In genomic region chr5:35985611-35986010, GRCm38 (mm10) we compare ENCODE assay signal across 19 mouse cellular contexts.
DNase-seq lines count a peak whose midpoint lies in the region; ATAC-seq lines count a peak whose summit lies in the region.
"Had no signal": no experiment of that assay in that cellular context is flagged by ENCODE, and none has a peak within 500 bp of the region (broad histone marks: within the 10 kb centered on the region; RNA-seq: fewer than 3 reads in every experiment).

No protein-coding gene starts in this region.

- no peaks in the 10 kb centered on the region for H3K27me3 ChIP-seq in heart, embryonic 15.5 days
- H3K27me3 ChIP-seq: CH12.LX; hindbrain, embryonic 15.5 days; limb, embryonic 12.5 days; liver, embryonic 15.5 days had no signal

- H3K9me3 ChIP-seq in heart, embryonic 15.5 days (replicated peaks), result no peaks in the 10 kb centered on the region
- H3K9me3 ChIP-seq: hindbrain, embryonic 15.5 days; limb, embryonic 12.5 days; liver, embryonic 15.5 days had no signal

- intact Hi-C loops in heart, postnatal 36 days (cut with DNase I), result no loop called here

- peaks cover 24% of the 10 kb centered on the region for H3K4me1 ChIP-seq in heart, embryonic 15.5 days (replicated peaks)
- H3K4me1 ChIP-seq: limb, embryonic 12.5 days; liver, embryonic 15.5 days had no signal

- H3K27ac ChIP-seq in heart, embryonic 15.5 days, result peak overlapping the region; percentile 83
- H3K27ac ChIP-seq: hindbrain, embryonic 15.5 days; limb, embryonic 12.5 days; liver, embryonic 15.5 days had no signal

- 44% methylated on average over 8 of the region's 8 CpGs for WGBS in heart, embryonic 15.5 days

- H3K36me3 ChIP-seq in heart, embryonic 15.5 days, result peaks cover 63% of the 10 kb centered on the region
- H3K36me3 ChIP-seq: liver, embryonic 15.5 days had no signal

- H3K9ac ChIP-seq in heart, embryonic 15.5 days, result no peak overlapping the region
- H3K9ac ChIP-seq: hindbrain, embryonic 15.5 days; limb, embryonic 12.5 days; liver, embryonic 15.5 days had no signal

- peak; percentile 93 for DNase-seq in heart, adult 11 months
- no peak for DNase-seq in heart, postnatal 36 days
- DNase-seq in right cerebral cortex, adult 2 months (ENCODE audit: low spot score in 2 of 2), result peak; percentile 46 to 50
- DNase-seq in right cerebral cortex, postnatal 25 days, result no peak
- DNase-seq in right cerebral cortex, postnatal 36 days (ENCODE audit: low spot score in 2 of 2), result peak; percentile 32 to 76
- DNase-seq in adrenal gland, postnatal 4 days (ENCODE audit: low spot score in 2 of 2), result no peak
- no peak for DNase-seq in adipocyte (ENCODE audit: low spot score)
- DNase-seq: cerebellum, adult 11 months; cerebellum, postnatal 36 days; gastrocnemius, postnatal 36 days; kidney, adult 18-20 months; kidney, postnatal 14 days; lung, postnatal 14 days; thymus, postnatal 25 days had no signal

- no peak overlapping the region for H3K4me3 ChIP-seq in heart, embryonic 15.5 days
- H3K4me3 ChIP-seq: hindbrain, embryonic 15.5 days; limb, embryonic 12.5 days; liver, embryonic 15.5 days had no signal

- ATAC-seq in heart, embryonic 15.5 days (replicated peaks; ENCODE audit: insufficient number of reproducible peaks, insufficient read depth, low FRiP score, low read depth), result no peak; the same call in 1 of the 2 replicates

- no peak overlapping the region for H3K4me2 ChIP-seq in heart, embryonic 15.5 days
- H3K4me2 ChIP-seq: hindbrain, embryonic 15.5 days; limb, embryonic 12.5 days; liver, embryonic 15.5 days had no signal

Comparison
In these comparisons a context has a peak if more than half of its experiments do, and no peak if none do; other contexts are left out.
1. DNase-seq: peak in heart, adult 11 months (single experiment), right cerebral cortex, adult 2 months (2 of 2) and right cerebral cortex, postnatal 36 days (2 of 2); none in heart, postnatal 36 days (0 of 2), right cerebral cortex, postnatal 25 days (single experiment), adrenal gland, postnatal 4 days (0 of 2) and adipocyte (single experiment).